ENCODE assay signal across 8 mouse cellular contexts in genomic region chr1:57969327-57970271, GRCm38 (mm10). TPM values are rescaled to one million over a fixed set of nuclear protein-coding genes. Genes with fewer than 3 reads are reported as not detected.
DNase-seq lines count a peak whose midpoint lies in the region; ATAC-seq and TF ChIP-seq lines count a peak whose summit lies in the region.

No protein-coding gene starts in this region.

- POLR2A ChIA-PET in Patski (lab: Charles Lee), result interaction anchor here (0.9 kb wide), 1 partner anchor 16 kb away, joined by 3 read pairs; no protein-coding TSS in a partner anchor

- ATAC-seq in Patski, result peak; percentile 94
- ATAC-seq in hindbrain, embryonic 14.5 days (ENCODE audit: low FRiP score), result peak; percentile 98

- H3K9ac ChIP-seq in hindbrain, embryonic 14.5 days, result peak overlapping the region; percentile 90

- peak; percentile 99 for TF ChIP-seq CTCF in Patski (IDR thresholded peaks at IDR 0.05)

- H3K27ac ChIP-seq in hindbrain, embryonic 14.5 days, result peak overlapping the region; percentile 77

- H3K36me3 ChIP-seq in hindbrain, embryonic 14.5 days (replicated peaks; ENCODE audit: control insufficient read depth, insufficient read depth), result peaks cover 16% of the 10 kb centered on the region

- in situ Hi-C loops in Patski (cut with MboI; ENCODE audit: low pct_unique_long_range_greater_than_20kb), result loop anchor here (25.0 kb wide), 1 partner anchor 318 kb away; the partner anchor contains the start of gene Aox2

- peak overlapping the region; percentile 65 for H3K4me2 ChIP-seq in hindbrain, embryonic 14.5 days (replicated peaks)

- H3K4me1 ChIP-seq in hindbrain, embryonic 14.5 days (replicated peaks; ENCODE audit: control insufficient read depth, insufficient read depth, low read length), result peaks cover 16% of the 10 kb centered on the region

- H3K4me3 ChIP-seq in hindbrain, embryonic 14.5 days (replicated peaks; ENCODE audit: low read length), result peak overlapping the region; percentile 76

- no peak for DNase-seq in Patski (ENCODE audit: low read depth, low spot score)
- peak; percentile 99 for DNase-seq in cerebellum, postnatal 14 days
- peak; percentile 93 for DNase-seq in frontal cortex, postnatal 25 days (ENCODE audit: low spot score in 2 of 2)
- peak; percentile 97 for DNase-seq in hindbrain, embryonic 14.5 days (ENCODE audit: low spot score)
- DNase-seq in layer of hippocampus, postnatal 36 days, result peak; percentile 94
- peak; percentile 97 for DNase-seq in lung, postnatal 36 days
- DNase-seq in retina, postnatal 1 day, result peak; percentile 94
- peak; percentile 95 for DNase-seq in urinary bladder, adult 18-20 months (ENCODE audit: low spot score in 2 of 2)

- CTCF ChIA-PET in Patski (lab: Charles Lee), result interaction anchor here (0.6 to 1.8 kb wide), 6 partner anchors 25 to 541 kb away, joined by 3 to 6 read pairs (median 3); partner anchors contain the start of gene Sgo2a

- under 1% methylated on average over 65 of the region's 65 CpGs for WGBS in hindbrain, embryonic 14.5 days

- no peaks in the 10 kb centered on the region for H3K27me3 ChIP-seq in Patski
- H3K27me3 ChIP-seq in hindbrain, embryonic 14.5 days (ENCODE audit: control insufficient read depth, insufficient read depth, low read length), result no peaks in the 10 kb centered on the region

- H3K9me3 ChIP-seq in hindbrain, embryonic 14.5 days (ENCODE audit: control insufficient read depth, low read length), result no peaks in the 10 kb centered on the region

RNA-seq across cellular contexts. Expression of gene Sgo2a, which starts 26.2 kb away (rescaled TPM):
- 12.0 TPM for polyA plus RNA-seq in Patski (2021)
- polyA plus RNA-seq in hindbrain, embryonic 14.5 days (2014; fragmentation: Nextera tagmentation; extraction: Ambion mirVana), result 3.1 and 3.6 TPM in 2 replicates
- total RNA-seq in layer of hippocampus, postnatal 36 days (2021), result under 1 TPM; 0.50 to 0.58 TPM

RNA-seq across cellular contexts. Expression of gene Kctd18, which starts 49.2 kb away (rescaled TPM):
- 24.1 TPM for polyA plus RNA-seq in Patski (2021)
- 24.8 and 27.3 TPM in 2 replicates for polyA plus RNA-seq in hindbrain, embryonic 14.5 days (2014; fragmentation: Nextera tagmentation; extraction: Ambion mirVana)
- total RNA-seq in layer of hippocampus, postnatal 36 days (2021), result 10 to 100 TPM; 16.4 to 22.2 TPM
